Mouse (Mus musculus) embryonic facial prominence, embryonic 11.5 days (tissue): Measurements from ENCODE around the gene Phkb. TPM values are rescaled to one million over a fixed set of nuclear protein-coding genes. Genes with fewer than 3 reads are reported as not detected.

ENCODE experiments used
- ATAC-seq: fragments of 200-750 bp; cut with Nextera tagmentation; replicated peaks from 2 replicates; pipeline ENCODE4 v1.8.0; 2017; ENCODE audit warnings: low read depth; ENCODE audit not compliant: insufficient number of reproducible peaks, low FRiP score, low TSS enrichment
- DNase-seq: peaks from one replicate; pipeline ENCODE4 v3.0.0-alpha.2; 2015; ENCODE audit warnings: low spot score
- H3K27ac ChIP-seq: fragments of 300-500 bp; sonication (generic); replicated peaks from 2 replicates; pipeline ENCODE4 v1.5.1; 2014; ENCODE audit warnings: mild to moderate bottlenecking, low read depth, low read length, control low read depth
- H3K27me3 ChIP-seq: fragments of 300-500 bp; sonication (generic); 2 replicates; pipeline ENCODE4 v1.6.1; 2014; ENCODE audit warnings: mild to moderate bottlenecking, low read length, moderate library complexity, mixed read lengths; ENCODE audit not compliant: control insufficient read depth, insufficient read depth
- H3K36me3 ChIP-seq: fragments of 300-500 bp; sonication (generic); replicated peaks from 2 replicates; pipeline ENCODE4 v1.6.1; 2014; ENCODE audit warnings: low read depth, mild to moderate bottlenecking, low read length, moderate library complexity, mixed read lengths; ENCODE audit not compliant: control insufficient read depth, insufficient read depth
- H3K4me1 ChIP-seq: fragments of 300-500 bp; sonication (generic); 2 replicates; pipeline ENCODE4 v1.6.1; 2014; ENCODE audit warnings: low read length, mixed read lengths; ENCODE audit not compliant: control insufficient read depth, insufficient read depth
- H3K4me2 ChIP-seq: fragments of 300-500 bp; sonication (generic); 2 replicates; pipeline ENCODE4 v1.6.1; 2014; ENCODE audit warnings: low read depth, mild to moderate bottlenecking, control low read depth, low read length, moderate library complexity
- H3K4me3 ChIP-seq: fragments of 300-500 bp; sonication (generic); 2 replicates; pipeline ENCODE4 v1.5.1; 2014; ENCODE audit warnings: low read depth, low read length, control low read depth
- H3K9ac ChIP-seq: fragments of 300-500 bp; sonication (generic); replicated peaks from 2 replicates; pipeline ENCODE4 v1.6.1; 2014; ENCODE audit warnings: mild to moderate bottlenecking, control low read depth, low read length
- H3K9me3 ChIP-seq: fragments of 300-500 bp; sonication (generic); replicated peaks from 2 replicates; pipeline ENCODE4 v1.6.1; 2016; ENCODE audit warnings: mild to moderate bottlenecking, low read length, inconsistent platforms, mixed read lengths; ENCODE audit not compliant: control insufficient read depth
- WGBS: fragments of 180-500 bp; shearing (Covaris S2); extraction: QIAGEN DNeasy Blood & Tissue Kit; methylation state at CpG from one replicate; pipeline ENCODE4 v1.1.7; 2014; 5-methylcytosine and 5-hydroxymethylcytosine counted together
- polyA plus RNA-seq: library from polyadenylated mRNA; unstranded; fragments of >200 nt; fragmentation: Nextera tagmentation; extraction: Ambion mirVana; gene quantifications from 2 replicates; pipeline ENCODE4 v1.2.1, GENCODE M21; 2014

The Phkb gene
- polyA plus RNA-seq, 1 experiment from 2014 or later, result 50.6 TPM

- Histone ChIP-seq H3K36me3 (no peaks in the 10 kb centered on the region; the same call in 1 of the 2 replicates), H3K4me1 (no peaks in the 10 kb centered on the region), H3K27me3 (no peaks in the 10 kb centered on the region), H3K4me3 (no peak overlapping the region), H3K4me2 (no peak overlapping the region), H3K9me3 (no peaks in the 10 kb centered on the region), H3K9ac (no peak overlapping the region), H3K27ac (no peak overlapping the region)
- DNase-seq (no peak), ATAC-seq (no peak)
- WGBS, result 93% methylated on average over 4 of the region's 4 CpGs
Measured at GRCm38 (mm10) chr8:85977588-85978077, 136.9 kb downstream of the Phkb start.

- H3K36me3 ChIP-seq, result no peaks in the 10 kb centered on the region
- H3K9ac ChIP-seq, result no peak overlapping the region
- H3K4me3 ChIP-seq, result no peak overlapping the region
- no peak overlapping the region for H3K27ac ChIP-seq
- ATAC-seq (no peak), DNase-seq (no peak)
- H3K9me3 ChIP-seq, result no peaks in the 10 kb centered on the region
- H3K4me2 ChIP-seq, result no peak overlapping the region
- H3K27me3 ChIP-seq, result no peaks in the 10 kb centered on the region
- WGBS, result 78% methylated on average over 1 of the region's 1 CpGs
- H3K4me1 ChIP-seq, result no peaks in the 10 kb centered on the region
Measured at GRCm38 (mm10) chr8:85992911-85993310, 152.2 kb downstream of the Phkb start.

- Histone ChIP-seq H3K4me3 (no peak overlapping the region), H3K4me2 (no peak overlapping the region), H3K9ac (no peak overlapping the region), H3K27ac (no peak overlapping the region), H3K36me3 (no peaks in the 10 kb centered on the region), H3K27me3 (no peaks in the 10 kb centered on the region), H3K4me1 (no peaks in the 10 kb centered on the region), H3K9me3 (no peaks in the 10 kb centered on the region)
- ATAC-seq (no peak), DNase-seq (no peak)
- 87% methylated on average over 1 of the region's 1 CpGs for WGBS
Measured at GRCm38 (mm10) chr8:85993661-85994060, 152.9 kb downstream of the Phkb start.

- WGBS, result 74% methylated on average over 1 of the region's 1 CpGs
- H3K4me2 ChIP-seq, result no peak overlapping the region
- H3K4me3 ChIP-seq, result no peak overlapping the region
- H3K9ac ChIP-seq, result no peak overlapping the region
- DNase-seq (no peak), ATAC-seq (no peak)
- no peaks in the 10 kb centered on the region for H3K27me3 ChIP-seq
- no peaks in the 10 kb centered on the region for H3K9me3 ChIP-seq
- no peaks in the 10 kb centered on the region for H3K36me3 ChIP-seq
- H3K4me1 ChIP-seq, result no peaks in the 10 kb centered on the region
- H3K27ac ChIP-seq, result no peak overlapping the region
Measured at GRCm38 (mm10) chr8:85995971-85996370, 155.2 kb downstream of the Phkb start.

GRCm38 (mm10) chr8:86006485-86006884 is 165.7 kb downstream of the Phkb start:
- DNase-seq, result no peak
- H3K9me3 ChIP-seq, result no peaks in the 10 kb centered on the region
- H3K4me1 ChIP-seq, result no peaks in the 10 kb centered on the region
- no peaks in the 10 kb centered on the region for H3K27me3 ChIP-seq
- H3K36me3 ChIP-seq, result no peaks in the 10 kb centered on the region
- H3K9ac ChIP-seq, result no peak overlapping the region
- no peak overlapping the region for H3K27ac ChIP-seq
- H3K4me3 ChIP-seq, result no peak overlapping the region
- no peak for ATAC-seq
- H3K4me2 ChIP-seq, result no peak overlapping the region

GRCm38 (mm10) chr8:86016806-86017205 is 176.0 kb downstream of the Phkb start:
- 86% methylated on average over 2 of the region's 2 CpGs for WGBS
- H3K36me3 ChIP-seq, result no peaks in the 10 kb centered on the region
- no peaks in the 10 kb centered on the region for H3K9me3 ChIP-seq
- no peaks in the 10 kb centered on the region for H3K27me3 ChIP-seq
- no peak overlapping the region for H3K9ac ChIP-seq
- ATAC-seq, result no peak
- H3K27ac ChIP-seq, result no peak overlapping the region
- no peak overlapping the region for H3K4me3 ChIP-seq
- no peak overlapping the region for H3K4me2 ChIP-seq
- DNase-seq, result no peak
- H3K4me1 ChIP-seq, result no peaks in the 10 kb centered on the region

GRCm38 (mm10) chr8:86028646-86029312 is 188.0 kb downstream of the Phkb start:
- ATAC-seq (no peak), DNase-seq (no peak)
- Histone ChIP-seq H3K4me1 (no peaks in the 10 kb centered on the region), H3K4me3 (no peak overlapping the region), H3K9me3 (no peaks in the 10 kb centered on the region), H3K9ac (no peak overlapping the region), H3K27ac (no peak overlapping the region), H3K4me2 (no peak overlapping the region), H3K27me3 (no peaks in the 10 kb centered on the region), H3K36me3 (no peaks in the 10 kb centered on the region)
- WGBS, result 85% methylated on average over 6 of the region's 6 CpGs

- no peak for ATAC-seq
- H3K27me3 ChIP-seq, result no peaks in the 10 kb centered on the region
- H3K36me3 ChIP-seq, result no peaks in the 10 kb centered on the region
- no peak overlapping the region for H3K9ac ChIP-seq
- H3K4me2 ChIP-seq, result no peak overlapping the region
- WGBS, result 92% methylated on average over 7 of the region's 7 CpGs
- H3K9me3 ChIP-seq, result no peaks in the 10 kb centered on the region
- H3K4me3 ChIP-seq, result no peak overlapping the region
- no peaks in the 10 kb centered on the region for H3K4me1 ChIP-seq
- no peak overlapping the region for H3K27ac ChIP-seq
- no peak for DNase-seq
Measured at GRCm38 (mm10) chr8:86029451-86029850, 188.7 kb downstream of the Phkb start.
